Mouse (Mus musculus): ENCODE results near the gene Olfr769. TPM values are rescaled to one million over a fixed set of nuclear protein-coding genes. Genes with fewer than 3 reads are reported as not detected.
"Not testable (repeated sequence)": the region's sequence is repeated elsewhere in the genome, so short reads cannot be mapped to it uniquely, and the experiment has no call there.

Gene Olfr769
- not detected in 2 replicates for polyA plus RNA-seq (2015; fragmentation: Nextera tagmentation; extraction: Ambion mirVana)

DNA sequence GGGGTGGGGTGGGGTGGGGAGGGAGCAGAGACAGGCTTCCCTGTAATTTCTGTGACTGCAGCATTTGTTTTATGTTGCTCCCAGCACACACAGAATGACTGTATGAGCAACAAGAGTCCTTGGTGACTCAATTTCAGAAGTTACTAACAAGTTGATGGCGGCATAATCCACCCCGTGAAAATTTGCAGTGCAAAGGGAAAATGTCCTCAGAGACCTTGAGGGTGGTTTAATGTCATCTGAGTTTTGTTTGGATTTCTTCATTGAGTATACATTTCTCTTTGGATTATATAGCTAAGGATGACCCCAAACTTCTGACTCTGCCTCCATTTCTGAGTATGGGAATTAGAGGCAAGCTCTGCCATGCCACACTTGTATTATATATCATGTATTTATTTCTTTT lies at the start of gene Olfr769:
Gene Olfr769, minus strand, starts transcription at position 101 of the 400 bp plus-strand sequence.
- Histone ChIP-seq H3K4me1 (ENCODE audit: control insufficient read depth, insufficient read depth, low read length) (no peaks in the 10 kb centered on the region), H3K9ac (ENCODE audit: low read length) (no peak within 1 kb of the TSS), H3K36me3 (ENCODE audit: control insufficient read depth, insufficient read depth, low read length) (no peaks in the 10 kb centered on the region), H3K27ac (ENCODE audit: low read length) (no peak within 1 kb of the TSS), H3K4me2 (ENCODE audit: low read depth, low read length) (no peak within 1 kb of the TSS), H3K4me3 (replicated peaks; ENCODE audit: low read length) (no peak within 1 kb of the TSS), H3K27me3 (ENCODE audit: control insufficient read depth, insufficient read depth, low read length) (no peaks in the 10 kb centered on the region), H3K9me3 (replicated peaks; ENCODE audit: control insufficient read depth, low read length) (no peaks in the 10 kb centered on the region)
- WGBS: 68% methylated on average over 2 of the region's 2 CpGs
- no peak for ATAC-seq (ENCODE audit: insufficient read depth, low FRiP score)

DNA sequence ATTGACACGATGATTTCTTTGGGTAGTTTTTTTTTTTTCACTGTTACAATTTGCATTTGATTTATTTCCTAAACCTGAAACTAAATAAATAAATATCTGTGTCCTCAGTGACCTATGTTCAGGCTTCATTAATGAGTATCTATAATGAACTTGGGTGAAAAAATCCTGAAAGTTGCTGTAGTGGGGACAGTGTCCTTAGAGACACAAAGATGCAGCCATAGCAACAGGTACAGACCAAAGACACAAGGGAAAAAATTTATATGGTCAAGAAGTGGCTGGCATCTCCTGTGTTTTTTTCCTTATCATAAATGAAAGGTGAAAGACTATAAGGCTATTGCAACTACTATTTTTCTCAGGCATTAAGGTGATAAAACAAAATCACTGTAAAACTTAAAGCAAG lies 47.0 kb upstream of the Olfr769 start, which contains the start of gene Olfr771:
Gene Olfr771, minus strand, starts transcription at position 101 of the 400 bp plus-strand sequence.
- no peaks in the 10 kb centered on the region for H3K9me3 ChIP-seq (replicated peaks; ENCODE audit: control insufficient read depth, low read length)
- no peak within 1 kb of the TSS for H3K4me2 ChIP-seq (ENCODE audit: low read depth, low read length)
- no peaks in the 10 kb centered on the region for H3K27me3 ChIP-seq (ENCODE audit: control insufficient read depth, insufficient read depth, low read length)
- WGBS: 69% methylated on average over 1 of the region's 1 CpGs
- no peaks in the 10 kb centered on the region for H3K36me3 ChIP-seq (ENCODE audit: control insufficient read depth, insufficient read depth, low read length)
- no peak within 1 kb of the TSS for H3K9ac ChIP-seq (ENCODE audit: low read length)
- no peak within 1 kb of the TSS for H3K27ac ChIP-seq (ENCODE audit: low read length)
- no peak for ATAC-seq (ENCODE audit: insufficient read depth, low FRiP score)
- no peaks in the 10 kb centered on the region for H3K4me1 ChIP-seq (ENCODE audit: control insufficient read depth, insufficient read depth, low read length)
- H3K4me3 ChIP-seq (replicated peaks; ENCODE audit: low read length): no peak within 1 kb of the TSS

DNA sequence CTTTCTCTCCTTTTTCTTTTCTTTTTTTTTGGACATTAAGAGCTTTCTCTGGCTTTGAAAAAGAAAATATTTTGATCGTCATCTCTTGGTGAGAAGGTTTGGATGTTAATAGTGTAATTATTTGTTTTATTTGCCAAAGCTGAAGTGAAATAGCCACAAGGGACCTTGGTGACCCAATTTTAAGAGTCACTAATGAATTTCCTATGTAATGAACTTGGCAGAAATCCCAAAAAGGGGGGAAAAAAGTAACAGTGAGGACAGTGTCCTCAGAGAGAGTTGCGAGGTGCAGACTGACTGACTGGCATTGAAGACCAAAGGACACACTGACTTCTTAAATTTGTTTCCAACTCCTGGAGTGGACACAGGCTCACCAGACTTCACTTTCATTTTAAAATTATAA lies 21.2 kb upstream of the Olfr769 start, which contains the start of gene Olfr770:
Gene Olfr770, minus strand, starts transcription at position 101 of the 400 bp plus-strand sequence.
- Histone ChIP-seq H3K9me3 (replicated peaks; ENCODE audit: control insufficient read depth, low read length) (no peaks in the 10 kb centered on the region), H3K27me3 (ENCODE audit: control insufficient read depth, insufficient read depth, low read length) (no peaks in the 10 kb centered on the region), H3K27ac (ENCODE audit: low read length) (no peak within 1 kb of the TSS), H3K4me3 (replicated peaks; ENCODE audit: low read length) (no peak within 1 kb of the TSS), H3K36me3 (ENCODE audit: control insufficient read depth, insufficient read depth, low read length) (no peaks in the 10 kb centered on the region), H3K4me1 (ENCODE audit: control insufficient read depth, insufficient read depth, low read length) (no peaks in the 10 kb centered on the region), H3K9ac (ENCODE audit: low read length) (no peak within 1 kb of the TSS), H3K4me2 (ENCODE audit: low read depth, low read length) (no peak within 1 kb of the TSS)
- WGBS: 88% methylated on average over 2 of the region's 2 CpGs
- no peak for ATAC-seq (ENCODE audit: insufficient read depth, low FRiP score)

DNA sequence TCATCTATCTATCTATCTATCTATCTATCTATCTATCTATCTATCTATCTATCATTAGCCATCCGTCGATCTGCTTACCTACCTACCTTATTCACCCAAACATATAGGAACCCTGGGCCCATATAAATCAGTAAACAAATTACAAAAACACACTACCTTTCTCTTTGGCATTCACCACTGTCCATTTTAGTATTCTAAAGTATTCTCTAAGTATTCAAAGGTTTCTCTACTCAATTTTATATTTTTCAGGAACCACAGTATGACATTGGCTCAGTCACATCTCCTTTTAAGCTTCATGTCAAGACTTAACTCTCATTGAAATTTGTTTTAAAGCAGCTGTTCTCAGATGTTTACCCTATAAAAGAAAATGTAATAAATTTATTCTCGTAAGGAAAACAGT lies 2.5 kb downstream of the Olfr769 start:
- Histone ChIP-seq H3K4me2 (ENCODE audit: low read depth, low read length) (no peak overlapping the region), H3K9ac (ENCODE audit: low read length) (no peak overlapping the region), H3K36me3 (ENCODE audit: control insufficient read depth, insufficient read depth, low read length) (no peaks in the 10 kb centered on the region), H3K27ac (ENCODE audit: low read length) (no peak overlapping the region), H3K4me3 (replicated peaks; ENCODE audit: low read length) (no peak overlapping the region), H3K9me3 (replicated peaks; ENCODE audit: control insufficient read depth, low read length) (no peaks in the 10 kb centered on the region), H3K4me1 (ENCODE audit: control insufficient read depth, insufficient read depth, low read length) (no peaks in the 10 kb centered on the region), H3K27me3 (ENCODE audit: control insufficient read depth, insufficient read depth, low read length) (no peaks in the 10 kb centered on the region)
- WGBS: 85% methylated on average over 3 of the region's 3 CpGs
- ATAC-seq (ENCODE audit: insufficient read depth, low FRiP score): no peak

DNA sequence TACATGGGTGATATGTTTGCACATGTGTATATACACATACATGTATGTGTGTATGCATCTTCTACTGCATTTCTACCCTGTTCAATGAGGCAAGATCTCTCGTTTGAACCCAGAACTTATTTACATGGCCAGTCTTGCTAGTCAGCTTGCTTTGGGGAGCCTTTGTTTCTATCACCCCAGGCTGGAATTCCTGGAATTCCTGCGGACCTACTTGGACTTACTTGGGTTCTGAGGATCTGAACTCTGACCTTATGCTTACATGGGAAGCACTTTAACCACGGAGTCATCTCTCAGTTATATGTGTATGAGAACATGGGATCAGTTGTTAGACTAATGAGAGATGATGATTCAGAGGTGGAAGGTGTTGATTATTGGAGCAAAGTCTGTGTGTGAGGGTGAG lies 16.4 kb downstream of the Olfr769 start:
- H3K4me1 ChIP-seq (ENCODE audit: control insufficient read depth, insufficient read depth, low read length): no peaks in the 10 kb centered on the region
- H3K9me3 ChIP-seq (replicated peaks; ENCODE audit: control insufficient read depth, low read length): no peaks in the 10 kb centered on the region
- no peak overlapping the region for H3K9ac ChIP-seq (ENCODE audit: low read length)
- H3K27me3 ChIP-seq (ENCODE audit: control insufficient read depth, insufficient read depth, low read length): no peaks in the 10 kb centered on the region
- no peaks in the 10 kb centered on the region for H3K36me3 ChIP-seq (ENCODE audit: control insufficient read depth, insufficient read depth, low read length)
- no peak overlapping the region for H3K4me2 ChIP-seq (ENCODE audit: low read depth, low read length)
- 29% methylated on average over 3 of the region's 3 CpGs for WGBS
- no peak for ATAC-seq (ENCODE audit: insufficient read depth, low FRiP score)
- H3K4me3 ChIP-seq (replicated peaks; ENCODE audit: low read length): no peak overlapping the region
- H3K27ac ChIP-seq (ENCODE audit: low read length): no peak overlapping the region

DNA sequence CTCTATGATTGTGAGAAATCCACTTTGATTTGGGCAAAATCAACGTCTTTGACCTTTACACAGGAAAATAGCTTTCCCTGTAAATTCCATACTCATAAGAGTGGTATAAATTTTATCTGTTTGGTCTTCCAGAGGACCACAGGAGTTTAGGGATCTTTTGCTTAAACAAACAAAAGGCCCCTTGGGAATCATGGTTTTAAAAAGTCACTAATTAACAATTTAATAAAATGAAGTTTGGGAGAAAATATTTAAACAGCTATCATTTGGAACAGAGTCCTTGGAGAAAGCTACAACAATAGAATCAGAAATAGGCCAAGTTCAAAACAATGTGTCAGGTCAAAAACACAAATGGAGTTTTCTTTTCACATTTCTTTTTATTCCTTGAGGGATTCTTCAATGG lies 18.4 kb downstream of the Olfr769 start, which contains the start of gene Olfr768:
Gene Olfr768, minus strand, starts transcription at position 101 of the 400 bp plus-strand sequence.
- ATAC-seq (ENCODE audit: insufficient read depth, low FRiP score): no peak
- no peaks in the 10 kb centered on the region for H3K4me1 ChIP-seq (ENCODE audit: control insufficient read depth, insufficient read depth, low read length)
- H3K4me3 ChIP-seq (replicated peaks; ENCODE audit: low read length): no peak within 1 kb of the TSS
- H3K4me2 ChIP-seq (ENCODE audit: low read depth, low read length): no peak within 1 kb of the TSS
- H3K36me3 ChIP-seq (ENCODE audit: control insufficient read depth, insufficient read depth, low read length): no peaks in the 10 kb centered on the region
- H3K27me3 ChIP-seq (ENCODE audit: control insufficient read depth, insufficient read depth, low read length): no peaks in the 10 kb centered on the region
- H3K27ac ChIP-seq (ENCODE audit: low read length): no peak within 1 kb of the TSS
- WGBS: 78% methylated on average over 1 of the region's 1 CpGs
- H3K9ac ChIP-seq (ENCODE audit: low read length): no peak within 1 kb of the TSS
- no peaks in the 10 kb centered on the region for H3K9me3 ChIP-seq (replicated peaks; ENCODE audit: control insufficient read depth, low read length)

GRCm38 (mm10) chr10:129082810-129083209 lies 34.9 kb downstream of the Olfr769 start, which contains the start of gene Olfr767:
Gene Olfr767 (minus strand): TSS chr10:129082910.
- H3K9me3 ChIP-seq (replicated peaks; ENCODE audit: control insufficient read depth, low read length); H3K27ac ChIP-seq (ENCODE audit: low read length); H3K4me2 ChIP-seq (ENCODE audit: low read depth, low read length); H3K4me3 ChIP-seq (replicated peaks; ENCODE audit: low read length); H3K4me1 ChIP-seq (ENCODE audit: control insufficient read depth, insufficient read depth, low read length); H3K9ac ChIP-seq (ENCODE audit: low read length); H3K27me3 ChIP-seq (ENCODE audit: control insufficient read depth, insufficient read depth, low read length); H3K36me3 ChIP-seq (ENCODE audit: control insufficient read depth, insufficient read depth, low read length); ATAC-seq (ENCODE audit: insufficient read depth, low FRiP score): not testable (repeated sequence)

- no peaks in the 10 kb centered on the region for H3K27me3 ChIP-seq (ENCODE audit: control insufficient read depth, insufficient read depth, low read length)
- ATAC-seq (ENCODE audit: insufficient read depth, low FRiP score): no peak
- no peaks in the 10 kb centered on the region for H3K36me3 ChIP-seq (ENCODE audit: control insufficient read depth, insufficient read depth, low read length)
- no peaks in the 10 kb centered on the region for H3K9me3 ChIP-seq (replicated peaks; ENCODE audit: control insufficient read depth, low read length)
- no peaks in the 10 kb centered on the region for H3K4me1 ChIP-seq (ENCODE audit: control insufficient read depth, insufficient read depth, low read length)
- H3K9ac ChIP-seq (ENCODE audit: low read length): no peak within 1 kb of the TSS
- no peak within 1 kb of the TSS for H3K4me2 ChIP-seq (ENCODE audit: low read depth, low read length)
- H3K27ac ChIP-seq (ENCODE audit: low read length): no peak within 1 kb of the TSS
- WGBS: 85% methylated on average over 2 of the region's 2 CpGs
- no peak within 1 kb of the TSS for H3K4me3 ChIP-seq (replicated peaks; ENCODE audit: low read length)
Measured at GRCm38 (mm10) chr10:129068877-129069276, 48.8 kb downstream of the Olfr769 start, which contains the start of gene Olfr766-ps1. Gene Olfr766-ps1 (minus strand): TSS chr10:129068977.

Data from stomach, embryonic 16.5 days (tissue).